ENCODE assay signal across 24 mouse cellular contexts in genomic region chr17:75449022-75449421, GRCm38 (mm10). TPM values are rescaled to one million over a fixed set of nuclear protein-coding genes. Genes with fewer than 3 reads are reported as not detected.
DNase-seq lines count a peak whose midpoint lies in the region; ATAC-seq and TF ChIP-seq lines count a peak whose summit lies in the region.
"Had no signal": no experiment of that assay in that cellular context is flagged by ENCODE, and none has a peak within 500 bp of the region (broad histone marks: within the 10 kb centered on the region; RNA-seq: fewer than 3 reads in every experiment).

No protein-coding gene starts in this region.

- no peaks in the 10 kb centered on the region for H3K36me3 ChIP-seq in heart, postnatal 0 days (replicated peaks; ENCODE audit: control insufficient read depth, insufficient read depth, low read length)
- no peaks in the 10 kb centered on the region for H3K36me3 ChIP-seq in heart, embryonic 11.5 days (ENCODE audit: control insufficient read depth, insufficient read depth, low read length)
- H3K36me3 ChIP-seq: embryonic facial prominence, embryonic 10.5 days; embryonic facial prominence, embryonic 12.5 days; forebrain, embryonic 15.5 days; G1E had no signal

- H3K4me2 ChIP-seq in heart, postnatal 0 days (ENCODE audit: low read depth, low read length), result no peak overlapping the region
- H3K4me2 ChIP-seq in heart, embryonic 11.5 days, result no peak overlapping the region
- H3K4me2 ChIP-seq: embryonic facial prominence, embryonic 12.5 days; forebrain, embryonic 13.5 days; forebrain, embryonic 15.5 days had no signal

- no peaks in the 10 kb centered on the region for H3K9me3 ChIP-seq in heart, postnatal 0 days (replicated peaks; ENCODE audit: control insufficient read depth, low read length)
- H3K9me3 ChIP-seq in heart, embryonic 11.5 days (replicated peaks; ENCODE audit: control insufficient read depth, low read length), result no peaks in the 10 kb centered on the region
- H3K9me3 ChIP-seq: embryonic facial prominence, embryonic 10.5 days; embryonic facial prominence, embryonic 12.5 days; forebrain, embryonic 13.5 days; forebrain, embryonic 15.5 days had no signal

- no peak for TF ChIP-seq POLR2A in lung, adult 2 months (IDR thresholded peaks at IDR 0.05; ENCODE audit: borderline replicate concordance, extremely low read depth, low read depth, low read length)

- H3K4me3 ChIP-seq in gastrocnemius, adult 2 months, result no peak overlapping the region
- H3K4me3 ChIP-seq in heart, postnatal 0 days (ENCODE audit: low read depth, low read length), result no peak overlapping the region
- no peak overlapping the region for H3K4me3 ChIP-seq in heart, embryonic 11.5 days (ENCODE audit: low read depth, low read length)
- H3K4me3 ChIP-seq in lung, adult 2 months (replicated peaks; ENCODE audit: extremely low read depth, low read depth, low read length), result no peak overlapping the region
- H3K4me3 ChIP-seq: embryonic facial prominence, embryonic 10.5 days; embryonic facial prominence, embryonic 12.5 days; forebrain, embryonic 13.5 days; forebrain, embryonic 15.5 days had no signal

- H3K27me3 ChIP-seq in heart, postnatal 0 days (ENCODE audit: control insufficient read depth, insufficient read depth, low read length), result no peaks in the 10 kb centered on the region
- no peaks in the 10 kb centered on the region for H3K27me3 ChIP-seq in heart, embryonic 11.5 days (ENCODE audit: control insufficient read depth, insufficient read depth, low read length)
- H3K27me3 ChIP-seq: CH12.LX; embryonic facial prominence, embryonic 12.5 days; forebrain, embryonic 13.5 days; forebrain, embryonic 15.5 days; Patski had no signal

- H3K27ac ChIP-seq in gastrocnemius, adult 2 months, result peak overlapping the region; percentile 51
- H3K27ac ChIP-seq in heart, postnatal 0 days (ENCODE audit: low read depth), result no peak overlapping the region
- no peak overlapping the region for H3K27ac ChIP-seq in heart, embryonic 11.5 days (ENCODE audit: low read depth, low read length)
- H3K27ac ChIP-seq: embryonic facial prominence, embryonic 10.5 days; embryonic facial prominence, embryonic 12.5 days; forebrain, embryonic 13.5 days; forebrain, embryonic 15.5 days had no signal

- no peak for ATAC-seq in heart, postnatal 0 days (ENCODE audit: insufficient read depth, low read depth)
- no peak for ATAC-seq in heart, embryonic 11.5 days (replicated peaks; ENCODE audit: insufficient number of reproducible peaks, low FRiP score, low TSS enrichment)
- ATAC-seq: activated CD4-positive, CD25-positive, alpha-beta regulatory T cell, adult 4 months; CD4-positive, CD25-positive, alpha-beta regulatory T cell, adult 4 months; forebrain, embryonic 13.5 days; forebrain, embryonic 15.5 days; Patski had no signal

- H3K4me1 ChIP-seq in heart, postnatal 0 days (ENCODE audit: control insufficient read depth, insufficient read depth), result no peaks in the 10 kb centered on the region; the same call in 1 of the 2 replicates
- H3K4me1 ChIP-seq in heart, embryonic 11.5 days (ENCODE audit: control insufficient read depth, insufficient read depth, low read length), result no peaks in the 10 kb centered on the region
- H3K4me1 ChIP-seq in lung, adult 2 months (ENCODE audit: control insufficient read depth, insufficient read depth, low read length), result peaks cover 2% of the 10 kb centered on the region; the same call in 1 of the 2 replicates
- H3K4me1 ChIP-seq: embryonic facial prominence, embryonic 10.5 days; embryonic facial prominence, embryonic 12.5 days; forebrain, embryonic 13.5 days; forebrain, embryonic 15.5 days had no signal

- no peak overlapping the region for H3K9ac ChIP-seq in heart, postnatal 0 days (replicated peaks; ENCODE audit: low read depth, low read length)
- no peak overlapping the region for H3K9ac ChIP-seq in heart, embryonic 11.5 days (ENCODE audit: low read depth, low read length)
- H3K9ac ChIP-seq: embryonic facial prominence, embryonic 12.5 days; forebrain, embryonic 13.5 days; forebrain, embryonic 15.5 days had no signal

- no peak for TF ChIP-seq CTCF in gastrocnemius, adult 2 months (IDR thresholded peaks at IDR 0.05)
- 0 out of 2 replicates have a peak, but pooled peaks have one; percentile 6 for TF ChIP-seq CTCF in heart, postnatal 0 days (IDR thresholded peaks at IDR 0.05; ENCODE audit: low read depth)
- 0 out of 2 replicates have a peak, but pooled peaks have one; percentile 12 for TF ChIP-seq CTCF in lung, adult 2 months (IDR thresholded peaks at IDR 0.05; ENCODE audit: insufficient read depth, low read length)

- DNase-seq in gastrocnemius, adult 2 months, result no peak
- no peak for DNase-seq in gastrocnemius, postnatal 4 days (ENCODE audit: low spot score in 2 of 2)
- no peak for DNase-seq in heart, postnatal 0 days (ENCODE audit: low spot score)
- no peak for DNase-seq in lung, adult 2 months
- no peak for DNase-seq in lung, postnatal 14 days
- DNase-seq: adrenal gland, adult 8-10 months; adrenal gland, postnatal 14 days; adrenal gland, postnatal 36 days; B cell, adult 2 months; cerebellum, adult 11-12 months; cerebellum, adult 2 months; cerebellum, adult 9-10 months; cerebellum, postnatal 10 days; cerebellum, postnatal 25 days had no signal

- intact Hi-C loops in gastrocnemius, adult 2 months (cut with DNase I), result no loop called here

- WGBS in heart, postnatal 0 days, result 25% methylated on average over 1 of the region's 1 CpGs
- 47% methylated on average over 1 of the region's 1 CpGs for WGBS in heart, embryonic 11.5 days (ENCODE audit: insufficient replicate concordance)
- 27% methylated on average over 1 of the region's 1 CpGs for WGBS in lung, adult 2 months

- TF ChIP-seq EP300 in heart, postnatal 0 days (IDR thresholded peaks at IDR 0.05; ENCODE audit: low read depth), result no peak

RNA-seq across cellular contexts. Expression of gene Rasgrp3, which starts 13.3 kb away (rescaled TPM):
- 10 to 100 TPM; 31.2 to 52.3 TPM for total RNA-seq in gastrocnemius, adult 2 months (2021)
- total RNA-seq in gastrocnemius, postnatal 4 days (2021), result 10 to 100 TPM; 35.3 to 38.4 TPM
- 18.7 and 23.5 TPM in 2 replicates for total RNA-seq in heart, postnatal 0 days (2014; rRNA removed; ENCODE audit: low replicate concordance)
- polyA plus RNA-seq in heart, postnatal 0 days (2015; fragmentation: Nextera tagmentation; extraction: Ambion mirVana), result 15.5 and 17.2 TPM in 2 replicates
- polyA plus RNA-seq in heart, embryonic 11.5 days (2014; fragmentation: Nextera tagmentation; extraction: Ambion mirVana), result 18.3 and 18.4 TPM in 2 replicates
- 14.5 and 27.0 TPM in 2 replicates for polyA plus RNA-seq in lung, adult 2 months (2012; rRNA removed)
- polyA plus RNA-seq: G1E had no signal
